ENCODE assay signal across 8 mouse cellular contexts in the genomic region with DNA sequence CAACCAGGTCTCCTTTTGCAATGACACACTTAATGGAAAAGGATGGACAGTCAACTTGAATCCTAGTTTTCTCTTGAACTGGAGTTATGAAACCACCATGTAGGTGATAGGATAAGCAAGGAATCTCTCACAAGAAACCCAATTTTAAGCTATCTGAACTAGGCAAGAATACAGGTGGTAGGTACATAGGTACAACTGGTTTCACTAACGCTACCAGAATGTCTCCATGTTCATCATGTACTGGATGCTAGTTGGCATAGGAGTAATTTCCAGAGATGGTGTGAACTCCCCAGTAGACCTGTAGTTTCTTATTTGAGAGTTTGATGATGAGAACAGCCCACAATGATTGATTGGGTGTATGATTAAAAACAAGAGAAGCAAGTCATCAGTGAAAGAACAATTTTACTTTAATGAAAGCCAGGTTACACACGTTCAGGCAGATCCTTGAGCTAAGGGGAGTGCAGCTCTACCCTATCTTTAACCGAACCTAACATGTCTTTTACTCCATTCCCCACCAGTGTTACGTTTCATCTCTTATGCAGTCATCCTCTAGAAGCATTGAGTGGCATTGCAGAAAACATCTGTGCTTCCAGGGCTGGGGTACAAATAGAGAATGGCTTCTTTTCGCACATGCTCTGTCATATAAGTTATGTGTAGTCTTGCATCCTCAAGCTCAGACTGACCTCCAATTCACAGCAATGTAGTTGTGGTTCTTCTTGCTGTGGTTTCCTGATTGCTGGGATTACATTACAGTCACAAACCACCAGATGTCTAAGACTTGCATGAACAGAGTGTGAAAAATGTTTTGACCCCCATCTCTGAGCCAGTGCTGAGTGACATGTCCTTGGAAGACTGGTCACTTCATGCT. TPM values are rescaled to one million over a fixed set of nuclear protein-coding genes. Genes with fewer than 3 reads are reported as not detected.
DNase-seq lines count a peak whose midpoint lies in the region; ATAC-seq and TF ChIP-seq lines count a peak whose summit lies in the region.

No protein-coding gene starts in this region.

- H3K27ac ChIP-seq in embryonic facial prominence, embryonic 13.5 days, result peak overlapping the region; percentile 100
- H3K27ac ChIP-seq in limb, embryonic 12.5 days, result peak overlapping the region; percentile 98
- peak overlapping the region; percentile 11; the same call in 1 of the 2 replicates for H3K27ac ChIP-seq in olfactory bulb, adult 2 months (ENCODE audit: insufficient read depth, low read depth, low read length)

- peak overlapping the region; percentile 71 for H3K4me2 ChIP-seq in embryonic facial prominence, embryonic 13.5 days
- H3K4me2 ChIP-seq in limb, embryonic 12.5 days, result peak overlapping the region; percentile 73

- H3K27me3 ChIP-seq in megakaryocyte, embryonic 14.5 days (replicated peaks), result no peaks in the 10 kb centered on the region
- H3K27me3 ChIP-seq in embryonic facial prominence, embryonic 13.5 days, result no peaks in the 10 kb centered on the region
- H3K27me3 ChIP-seq in limb, embryonic 12.5 days, result no peaks in the 10 kb centered on the region

- no peaks in the 10 kb centered on the region for H3K9me3 ChIP-seq in megakaryocyte, embryonic 14.5 days
- H3K9me3 ChIP-seq in embryonic facial prominence, embryonic 13.5 days, result no peaks in the 10 kb centered on the region
- no peaks in the 10 kb centered on the region for H3K9me3 ChIP-seq in limb, embryonic 12.5 days

- no peak for ATAC-seq in megakaryocyte, adult 5-6 weeks (ENCODE audit: poor library complexity, severe bottlenecking)
- ATAC-seq in embryonic facial prominence, embryonic 13.5 days (ENCODE audit: insufficient number of reproducible peaks, insufficient read depth, low FRiP score, low TSS enrichment, low read depth), result no peak
- no peak for ATAC-seq in limb, embryonic 12.5 days (ENCODE audit: insufficient number of reproducible peaks, insufficient read depth, low FRiP score, low TSS enrichment, low read depth)
- no peak for ATAC-seq in monocyte, adult 5-6 weeks (replicated peaks; ENCODE audit: insufficient number of reproducible peaks, low FRiP score, low TSS enrichment, poor library complexity, severe bottlenecking)

- peaks cover 47% of the 10 kb centered on the region for H3K4me1 ChIP-seq in megakaryocyte, embryonic 14.5 days
- peaks cover 23% of the 10 kb centered on the region for H3K4me1 ChIP-seq in embryonic facial prominence, embryonic 13.5 days
- H3K4me1 ChIP-seq in limb, embryonic 12.5 days (replicated peaks), result peaks cover 31% of the 10 kb centered on the region
- H3K4me1 ChIP-seq in olfactory bulb, adult 2 months (ENCODE audit: control insufficient read depth, insufficient read depth, low read length), result no peaks in the 10 kb centered on the region

- no peak for TF ChIP-seq POLR2A in olfactory bulb, adult 2 months (IDR thresholded peaks at IDR 0.05; ENCODE audit: insufficient read depth, low read depth, low read length)

- H3K9ac ChIP-seq in embryonic facial prominence, embryonic 13.5 days, result peak overlapping the region; percentile 93
- no peak overlapping the region for H3K9ac ChIP-seq in limb, embryonic 12.5 days (replicated peaks)

- DNase-seq in cerebellum, adult 11-12 months, result no peak
- no peak for DNase-seq in thymus, postnatal 36 days

- no peak for TF ChIP-seq CTCF in olfactory bulb, adult 2 months (IDR thresholded peaks at IDR 0.05; ENCODE audit: insufficient read depth, low read depth, low read length)

- H3K36me3 ChIP-seq in megakaryocyte, embryonic 14.5 days (replicated peaks; ENCODE audit: low read length), result peaks cover 60% of the 10 kb centered on the region
- H3K36me3 ChIP-seq in embryonic facial prominence, embryonic 13.5 days, result peaks cover 44% of the 10 kb centered on the region
- H3K36me3 ChIP-seq in limb, embryonic 12.5 days, result peaks cover 47% of the 10 kb centered on the region

- H3K4me3 ChIP-seq in megakaryocyte, embryonic 14.5 days (replicated peaks), result peak overlapping the region; percentile 44
- peak overlapping the region; percentile 67 for H3K4me3 ChIP-seq in embryonic facial prominence, embryonic 13.5 days
- H3K4me3 ChIP-seq in limb, embryonic 12.5 days (replicated peaks), result peak overlapping the region; percentile 57
- no peak overlapping the region for H3K4me3 ChIP-seq in olfactory bulb, adult 2 months (ENCODE audit: insufficient read depth, low read depth, low read length)

- 32% methylated on average over 5 of the region's 5 CpGs for WGBS in embryonic facial prominence, embryonic 13.5 days
- WGBS in limb, embryonic 12.5 days, result 43% methylated on average over 5 of the region's 5 CpGs
- 25% methylated on average over 5 of the region's 5 CpGs for WGBS in olfactory bulb, adult 2 months

RNA-seq across cellular contexts. Expression of gene Cox20, which starts 2.0 kb away (rescaled TPM):
- 17.2 TPM in 1 of 2 replicates, not detected in the other for polyA plus RNA-seq in megakaryocyte, embryonic 14.5 days (2012; ENCODE audit: insufficient read depth, low replicate concordance)
- total RNA-seq in megakaryocyte, adult 5-6 weeks (2015), result 163 and 174 TPM in 2 replicates
- 137 and 158 TPM in 2 replicates for total RNA-seq in megakaryocyte, adult 5-6 weeks (2017)
- polyA plus RNA-seq in embryonic facial prominence, embryonic 13.5 days (2015; fragmentation: Nextera tagmentation; extraction: Ambion mirVana), result 167 TPM in 2 replicates
- polyA plus RNA-seq in limb, embryonic 12.5 days (2016; fragmentation: Nextera tagmentation; extraction: Ambion mirVana), result 124 and 132 TPM in 2 replicates
- polyA plus RNA-seq in olfactory bulb, adult 2 months (2012; ENCODE audit: insufficient read depth, insufficient read length, low replicate concordance, missing spikeins), result not detected in 2 replicates
- total RNA-seq in monocyte, adult 5-6 weeks (2017), result 99.3 to 162 TPM (median 133 TPM) in 3 replicates

RNA-seq across cellular contexts. Expression of gene Hnrnpu, which starts 16.6 kb away (rescaled TPM):
- polyA plus RNA-seq in megakaryocyte, embryonic 14.5 days (2012; ENCODE audit: insufficient read depth, low replicate concordance), result 67.1 and 198 TPM in 2 replicates
- total RNA-seq in megakaryocyte, adult 5-6 weeks (2015), result 418 and 446 TPM in 2 replicates
- total RNA-seq in megakaryocyte, adult 5-6 weeks (2017), result 321 and 398 TPM in 2 replicates
- 386 and 418 TPM in 2 replicates for polyA plus RNA-seq in embryonic facial prominence, embryonic 13.5 days (2015; fragmentation: Nextera tagmentation; extraction: Ambion mirVana)
- polyA plus RNA-seq in limb, embryonic 12.5 days (2016; fragmentation: Nextera tagmentation; extraction: Ambion mirVana), result 869 and 872 TPM in 2 replicates
- polyA plus RNA-seq in olfactory bulb, adult 2 months (2012; ENCODE audit: insufficient read depth, insufficient read length, low replicate concordance, missing spikeins), result 351 and 2,130 TPM in 2 replicates
- 385 to 507 TPM (median 405 TPM) in 3 replicates for total RNA-seq in monocyte, adult 5-6 weeks (2017)

Comparison
In these comparisons a context has a peak if more than half of its experiments do, and no peak if none do; other contexts are left out.
1. H3K27ac ChIP-seq: peak in every context shown above with its lines; median percentile 100 in embryonic facial prominence, embryonic 13.5 days; 98 in limb, embryonic 12.5 days; 11 in olfactory bulb, adult 2 months.